Mouse (Mus musculus) embryonic facial prominence, embryonic 11.5 days (tissue): ENCODE results near the gene Surf2. TPM values are rescaled to one million over a fixed set of nuclear protein-coding genes. Genes with fewer than 3 reads are reported as not detected.

ENCODE experiments used
- ATAC-seq: fragments of 200-750 bp; cut with Nextera tagmentation; replicated peaks from 2 replicates; pipeline ENCODE4 v1.8.0; 2017; ENCODE audit warnings: low read depth; ENCODE audit not compliant: insufficient number of reproducible peaks, low FRiP score, low TSS enrichment
- DNase-seq: peaks from one replicate; pipeline ENCODE4 v3.0.0-alpha.2; 2015; ENCODE audit warnings: low spot score
- H3K27ac ChIP-seq: fragments of 300-500 bp; sonication (generic); replicated peaks from 2 replicates; pipeline ENCODE4 v1.5.1; 2014; ENCODE audit warnings: mild to moderate bottlenecking, low read depth, low read length, control low read depth
- H3K27me3 ChIP-seq: fragments of 300-500 bp; sonication (generic); 2 replicates; pipeline ENCODE4 v1.6.1; 2014; ENCODE audit warnings: mild to moderate bottlenecking, low read length, moderate library complexity, mixed read lengths; ENCODE audit not compliant: control insufficient read depth, insufficient read depth
- H3K36me3 ChIP-seq: fragments of 300-500 bp; sonication (generic); replicated peaks from 2 replicates; pipeline ENCODE4 v1.6.1; 2014; ENCODE audit warnings: low read depth, mild to moderate bottlenecking, low read length, moderate library complexity, mixed read lengths; ENCODE audit not compliant: control insufficient read depth, insufficient read depth
- H3K4me1 ChIP-seq: fragments of 300-500 bp; sonication (generic); 2 replicates; pipeline ENCODE4 v1.6.1; 2014; ENCODE audit warnings: low read length, mixed read lengths; ENCODE audit not compliant: control insufficient read depth, insufficient read depth
- H3K4me2 ChIP-seq: fragments of 300-500 bp; sonication (generic); 2 replicates; pipeline ENCODE4 v1.6.1; 2014; ENCODE audit warnings: low read depth, mild to moderate bottlenecking, control low read depth, low read length, moderate library complexity
- H3K4me3 ChIP-seq: fragments of 300-500 bp; sonication (generic); 2 replicates; pipeline ENCODE4 v1.5.1; 2014; ENCODE audit warnings: low read depth, low read length, control low read depth
- H3K9ac ChIP-seq: fragments of 300-500 bp; sonication (generic); replicated peaks from 2 replicates; pipeline ENCODE4 v1.6.1; 2014; ENCODE audit warnings: mild to moderate bottlenecking, control low read depth, low read length
- H3K9me3 ChIP-seq: fragments of 300-500 bp; sonication (generic); replicated peaks from 2 replicates; pipeline ENCODE4 v1.6.1; 2016; ENCODE audit warnings: mild to moderate bottlenecking, low read length, inconsistent platforms, mixed read lengths; ENCODE audit not compliant: control insufficient read depth
- WGBS: fragments of 180-500 bp; shearing (Covaris S2); extraction: QIAGEN DNeasy Blood & Tissue Kit; methylation state at CpG from one replicate; pipeline ENCODE4 v1.1.7; 2014; 5-methylcytosine and 5-hydroxymethylcytosine counted together
- polyA plus RNA-seq: library from polyadenylated mRNA; unstranded; fragments of >200 nt; fragmentation: Nextera tagmentation; extraction: Ambion mirVana; gene quantifications from 2 replicates; pipeline ENCODE4 v1.2.1, GENCODE M21; 2014

Surf2 gene
- polyA plus RNA-seq, 1 experiment from 2014 or later, result 45.3 TPM

- Histone ChIP-seq H3K9me3 (no peaks in the 10 kb centered on the region), H3K36me3 (peaks cover 14% of the 10 kb centered on the region), H3K27ac (peak within 1 kb of the TSS; percentile 72), H3K27me3 (no peaks in the 10 kb centered on the region), H3K4me3 (peak within 1 kb of the TSS; percentile 87), H3K9ac (peak within 1 kb of the TSS; percentile 92), H3K4me2 (peak within 1 kb of the TSS; percentile 79), H3K4me1 (no peaks in the 10 kb centered on the region)
- ATAC-seq (peak; percentile 84), DNase-seq (peak; percentile 98)
- WGBS, result under 1% methylated on average over 74 of the region's 74 CpGs
Measured at GRCm38 (mm10) chr2:26910124-26910993, 5.8 kb upstream of the Surf2 start, which contains the start of the genes Med22 and Rpl7a. Gene Med22, minus strand, starts transcription at chr2:26910677. Gene Rpl7a, plus strand, starts transcription at chr2:26910764.

- Histone ChIP-seq H3K36me3 (peaks cover 14% of the 10 kb centered on the region), H3K9ac (peak overlapping the region; percentile 92), H3K4me3 (peak overlapping the region; percentile 87), H3K27me3 (no peaks in the 10 kb centered on the region), H3K4me1 (no peaks in the 10 kb centered on the region), H3K27ac (peak overlapping the region; percentile 72), H3K9me3 (no peaks in the 10 kb centered on the region), H3K4me2 (peak overlapping the region; percentile 79)
- ATAC-seq, result peak; percentile 26; the same call in 1 of the 2 replicates
- 1% methylated on average over 37 of the region's 37 CpGs for WGBS
- DNase-seq, result peak; percentile 61
Measured at GRCm38 (mm10) chr2:26910994-26911765, 5.0 kb upstream of the Surf2 start.

GRCm38 (mm10) chr2:26912253-26912770 lies 3.9 kb upstream of the Surf2 start:
- ATAC-seq (no peak), DNase-seq (no peak)
- peaks cover 14% of the 10 kb centered on the region for H3K36me3 ChIP-seq
- H3K27me3 ChIP-seq, result no peaks in the 10 kb centered on the region
- WGBS, result 73% methylated on average over 5 of the region's 5 CpGs
- H3K4me3 ChIP-seq, result peak overlapping the region; percentile 87
- no peaks in the 10 kb centered on the region for H3K9me3 ChIP-seq
- H3K9ac ChIP-seq, result peak overlapping the region; percentile 92
- H3K27ac ChIP-seq, result no peak overlapping the region
- 0 out of 2 replicates have a peak, but pooled peaks cover 1% of the 10 kb centered on the region for H3K4me1 ChIP-seq
- peak overlapping the region; percentile 79 for H3K4me2 ChIP-seq

GRCm38 (mm10) chr2:26913416-26914147 lies 2.6 kb upstream of the Surf2 start:
- Histone ChIP-seq H3K27ac (no peak overlapping the region), H3K4me2 (no peak overlapping the region), H3K27me3 (no peaks in the 10 kb centered on the region), H3K4me3 (no peak overlapping the region), H3K9me3 (no peaks in the 10 kb centered on the region), H3K9ac (no peak overlapping the region), H3K36me3 (peaks cover 12% of the 10 kb centered on the region), H3K4me1 (0 out of 2 replicates have a peak, but pooled peaks cover 2% of the 10 kb centered on the region)
- no peak for DNase-seq
- WGBS, result 82% methylated on average over 17 of the region's 17 CpGs
- ATAC-seq, result no peak

DNA sequence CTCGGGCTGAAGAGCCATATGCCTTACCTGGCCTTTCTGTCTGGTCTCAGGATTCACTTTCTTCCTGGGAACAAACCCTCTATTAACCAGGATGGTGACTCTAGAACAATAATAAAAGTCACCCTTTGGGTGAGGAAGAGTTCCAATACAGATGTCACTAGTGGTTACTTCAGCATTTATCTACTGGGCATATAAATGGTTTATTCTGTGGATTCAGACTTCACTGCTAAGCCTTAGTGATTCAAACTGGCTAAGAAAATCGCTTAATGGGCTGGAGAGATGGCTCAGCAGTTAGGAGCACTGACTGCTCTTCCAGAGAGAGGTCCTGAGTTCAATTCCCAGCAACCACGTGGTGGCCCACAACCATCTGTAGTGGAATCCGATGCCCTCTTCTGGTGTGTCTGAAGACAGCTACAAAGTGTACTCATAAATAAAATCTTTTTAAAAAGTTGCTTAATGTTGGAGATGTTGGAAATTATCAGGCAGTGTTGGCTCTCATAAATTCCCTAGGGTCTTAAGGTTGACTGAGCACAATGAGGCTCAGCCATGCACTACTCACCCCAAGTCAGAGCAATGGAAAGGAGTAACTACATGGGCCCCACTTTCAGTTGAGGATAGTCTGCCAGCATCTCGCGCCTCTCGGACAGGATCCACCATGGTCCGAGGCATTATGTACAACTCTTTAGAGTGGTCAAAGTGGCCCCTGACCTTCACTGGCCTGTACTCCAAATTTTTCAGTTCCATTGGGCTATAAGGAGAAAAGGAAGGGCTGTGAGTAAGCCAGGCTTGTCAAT lies 1.8 kb upstream of the Surf2 start:
- Histone ChIP-seq H3K27ac (no peak overlapping the region), H3K27me3 (no peaks in the 10 kb centered on the region), H3K9me3 (no peaks in the 10 kb centered on the region), H3K9ac (no peak overlapping the region), H3K36me3 (peaks cover 16% of the 10 kb centered on the region), H3K4me1 (0 out of 2 replicates have a peak, but pooled peaks cover 2% of the 10 kb centered on the region), H3K4me2 (no peak overlapping the region), H3K4me3 (no peak overlapping the region)
- no peak for DNase-seq
- 62% methylated on average over 8 of the region's 8 CpGs for WGBS
- ATAC-seq, result no peak

GRCm38 (mm10) chr2:26916738-26917137 lies 571 bp downstream of the Surf2 start:
- peaks cover 18% of the 10 kb centered on the region for H3K36me3 ChIP-seq
- H3K27ac ChIP-seq, result peak overlapping the region; percentile 47; the same call in 1 of the 2 replicates
- ATAC-seq, result 0 out of 2 replicates have a peak, but pooled peaks have one; percentile 4
- no peaks in the 10 kb centered on the region for H3K9me3 ChIP-seq
- WGBS, result 4% methylated on average over 13 of the region's 13 CpGs
- H3K4me1 ChIP-seq, result 0 out of 2 replicates have a peak, but pooled peaks cover 2% of the 10 kb centered on the region
- H3K9ac ChIP-seq, result peak overlapping the region; percentile 64
- peak overlapping the region; percentile 75 for H3K4me2 ChIP-seq
- peak overlapping the region; percentile 75 for H3K4me3 ChIP-seq
- H3K27me3 ChIP-seq, result no peaks in the 10 kb centered on the region
- DNase-seq, result no peak

DNA sequence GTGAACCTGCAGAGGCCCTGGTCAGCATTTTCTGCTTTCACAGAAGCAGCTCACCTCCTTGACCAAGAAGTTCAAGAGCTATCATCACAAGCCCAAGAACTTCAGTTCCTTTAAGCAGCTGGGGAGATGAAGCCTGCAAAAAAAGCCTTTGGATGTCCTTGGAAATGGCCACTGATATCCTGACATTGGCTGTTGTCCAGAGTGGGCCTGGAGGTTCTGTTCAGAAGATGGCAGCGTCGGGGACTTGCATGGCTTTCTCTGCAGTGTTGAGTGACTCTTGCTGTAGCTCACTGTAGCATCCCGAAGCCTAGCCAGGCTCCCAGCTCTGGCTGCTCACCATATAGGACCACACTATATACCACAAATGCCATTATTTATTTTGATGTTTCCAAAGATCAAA lies 3.5 kb downstream of the Surf2 start:
- Histone ChIP-seq H3K9me3 (no peaks in the 10 kb centered on the region), H3K27ac (no peak overlapping the region), H3K4me2 (no peak overlapping the region), H3K4me1 (0 out of 2 replicates have a peak, but pooled peaks cover 2% of the 10 kb centered on the region), H3K36me3 (peaks cover 17% of the 10 kb centered on the region), H3K9ac (no peak overlapping the region), H3K27me3 (no peaks in the 10 kb centered on the region), H3K4me3 (no peak overlapping the region)
- no peak for DNase-seq
- 95% methylated on average over 3 of the region's 3 CpGs for WGBS
- no peak for ATAC-seq
